Mouse (Mus musculus) neural tube, embryonic 14.5 days (tissue): ENCODE measurements at regions not wholly inside any gene's neighbourhood (a gene's known extent, or its start where the extent isn't known, plus 50 kb on each side); places are given as distances from the start of the nearest gene placed in this dataset.
"Not testable (repeated sequence)": the region's sequence is repeated elsewhere in the genome, so short reads cannot be mapped to it uniquely, and the experiment has no call there.

ENCODE experiments used
- ATAC-seq: fragments of 200-750 bp; cut with Nextera tagmentation; 2 replicates; pipeline ENCODE4 v1.8.0; 2017; ENCODE audit warnings: low read depth, mild to moderate bottlenecking, moderate TSS enrichment, moderate library complexity
- H3K27ac ChIP-seq: fragments of 300-500 bp; sonication (generic); 2 replicates; pipeline ENCODE4 v1.5.1; 2014; ENCODE audit warnings: low read depth, mild to moderate bottlenecking, control low read depth, low read length, moderate library complexity, mixed read lengths
- H3K27me3 ChIP-seq: fragments of 300-500 bp; sonication (generic); 2 replicates; pipeline ENCODE4 v1.6.1; 2014; ENCODE audit warnings: low read length; ENCODE audit not compliant: control insufficient read depth, insufficient read depth
- H3K36me3 ChIP-seq: fragments of 300-500 bp; sonication (generic); 2 replicates; pipeline ENCODE4 v1.6.1; 2014; ENCODE audit warnings: low read length, mixed read lengths; ENCODE audit not compliant: control insufficient read depth, insufficient read depth
- H3K4me1 ChIP-seq: fragments of 300-500 bp; sonication (generic); 2 replicates; pipeline ENCODE4 v1.6.1; 2014; ENCODE audit warnings: low read length; ENCODE audit not compliant: control insufficient read depth, insufficient read depth
- H3K4me2 ChIP-seq: fragments of 300-500 bp; sonication (generic); 2 replicates; pipeline ENCODE4 v1.6.1; 2014; ENCODE audit warnings: mild to moderate bottlenecking, low read depth, low read length, control low read depth
- H3K4me3 ChIP-seq: fragments of 300-500 bp; sonication (generic); 2 replicates; pipeline ENCODE4 v1.5.1; 2014; ENCODE audit warnings: low read depth, low read length, control low read depth, mixed read lengths
- H3K9ac ChIP-seq: fragments of 300-500 bp; sonication (generic); replicated peaks from 2 replicates; pipeline ENCODE4 v1.6.1; 2014; ENCODE audit warnings: low read depth, mild to moderate bottlenecking, control low read depth, low read length, mixed read lengths
- H3K9me3 ChIP-seq: fragments of 300-500 bp; sonication (generic); 2 replicates; pipeline ENCODE4 v1.6.1; 2016; ENCODE audit warnings: low read length; ENCODE audit not compliant: control insufficient read depth
- WGBS: fragments of 180-500 bp; shearing (Covaris S2); extraction: QIAGEN DNeasy Blood & Tissue Kit; methylation state at CpG from one replicate; pipeline ENCODE4 v1.1.7; 2014; 5-methylcytosine and 5-hydroxymethylcytosine counted together

DNA sequence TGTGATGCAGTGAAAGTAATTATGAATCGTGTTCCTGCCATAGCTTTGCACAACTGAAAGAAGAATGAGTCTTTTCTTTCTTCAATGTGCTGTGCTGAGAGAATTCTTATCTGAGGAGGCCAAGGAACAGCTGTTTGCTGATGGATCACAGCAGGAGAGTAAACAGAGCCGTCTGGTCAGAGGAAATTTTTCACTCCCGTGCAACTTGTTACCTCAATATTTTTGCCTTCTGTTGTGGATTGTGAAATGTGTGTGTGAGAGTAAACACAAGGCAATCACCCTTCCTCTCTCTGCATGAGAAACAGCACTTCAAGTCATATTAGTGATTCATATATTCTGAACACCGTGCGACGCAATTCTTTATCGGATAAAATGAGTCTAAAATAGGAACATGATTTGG, 171.9 kb downstream of the Epm2a start:
- H3K36me3 ChIP-seq, result no peaks in the 10 kb centered on the region
- ATAC-seq, result no peak
- H3K27ac ChIP-seq, result no peak overlapping the region
- WGBS, result 69% methylated on average over 7 of the region's 7 CpGs
- no peak overlapping the region for H3K9ac ChIP-seq
- H3K4me3 ChIP-seq, result no peak overlapping the region
- no peaks in the 10 kb centered on the region for H3K4me1 ChIP-seq
- no peaks in the 10 kb centered on the region for H3K27me3 ChIP-seq
- H3K9me3 ChIP-seq, result no peaks in the 10 kb centered on the region
- H3K4me2 ChIP-seq, result no peak overlapping the region

DNA sequence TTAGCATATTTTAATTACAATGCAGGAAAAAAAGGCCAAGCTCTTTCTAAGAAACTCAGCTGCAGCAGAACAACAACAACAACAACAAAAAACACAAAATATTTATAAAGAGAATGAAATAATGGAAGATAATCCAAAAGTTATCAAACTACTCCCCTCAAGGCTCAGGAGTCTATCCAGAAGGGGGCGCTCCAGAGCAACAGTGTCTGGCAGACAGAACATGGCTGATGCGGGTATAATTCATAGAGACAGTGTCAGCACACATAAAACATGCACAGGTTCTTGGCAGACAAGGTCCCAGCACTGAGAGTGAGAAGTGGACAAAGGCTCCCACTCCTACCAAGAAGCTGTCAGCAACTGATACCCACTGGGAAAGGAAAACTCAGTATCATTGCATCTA, 173.9 kb downstream of the Epm2a start:
- no peaks in the 10 kb centered on the region for H3K27me3 ChIP-seq
- no peaks in the 10 kb centered on the region for H3K36me3 ChIP-seq
- no peak overlapping the region for H3K4me2 ChIP-seq
- H3K9me3 ChIP-seq, result no peaks in the 10 kb centered on the region
- H3K9ac ChIP-seq, result no peak overlapping the region
- WGBS, result 55% methylated on average over 2 of the region's 2 CpGs
- no peak for ATAC-seq
- no peak overlapping the region for H3K27ac ChIP-seq
- no peaks in the 10 kb centered on the region for H3K4me1 ChIP-seq
- H3K4me3 ChIP-seq, result no peak overlapping the region

GRCm38 (mm10) chr10:11531343-11531742, 188.1 kb downstream of the Epm2a start:
- no peak overlapping the region for H3K27ac ChIP-seq
- no peaks in the 10 kb centered on the region for H3K9me3 ChIP-seq
- H3K36me3 ChIP-seq, result no peaks in the 10 kb centered on the region
- H3K4me1 ChIP-seq, result no peaks in the 10 kb centered on the region
- no peak overlapping the region for H3K4me2 ChIP-seq
- ATAC-seq, result no peak
- WGBS, result 86% methylated on average over 1 of the region's 1 CpGs
- H3K4me3 ChIP-seq, result no peak overlapping the region
- H3K27me3 ChIP-seq, result no peaks in the 10 kb centered on the region
- no peak overlapping the region for H3K9ac ChIP-seq

DNA sequence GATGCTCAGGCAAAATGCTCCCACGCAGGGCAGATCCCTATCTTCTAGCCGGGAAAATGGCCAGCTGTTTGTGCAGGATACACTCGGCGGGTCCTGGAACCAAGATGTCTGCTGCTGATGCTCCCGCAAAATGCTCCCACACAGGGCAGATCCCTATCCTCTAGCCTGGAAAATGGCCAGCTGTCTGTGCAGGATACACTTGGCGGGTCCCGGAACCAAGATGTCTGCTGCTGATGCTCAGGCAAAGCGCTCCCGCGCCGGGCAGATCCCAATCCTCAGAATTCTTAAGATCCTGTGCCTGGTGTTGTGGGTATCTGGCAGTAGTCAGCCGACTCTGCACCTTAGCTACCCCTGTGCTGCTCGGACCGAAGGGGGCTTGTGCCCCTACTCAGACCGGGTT, 212.2 kb downstream of the Epm2a start:
- not testable (repeated sequence) for H3K4me2 ChIP-seq, H3K36me3 ChIP-seq, H3K27ac ChIP-seq, H3K4me1 ChIP-seq, H3K27me3 ChIP-seq, ATAC-seq, H3K9me3 ChIP-seq, H3K9ac ChIP-seq, H3K4me3 ChIP-seq
- 92% methylated on average over 15 of the region's 15 CpGs for WGBS

DNA sequence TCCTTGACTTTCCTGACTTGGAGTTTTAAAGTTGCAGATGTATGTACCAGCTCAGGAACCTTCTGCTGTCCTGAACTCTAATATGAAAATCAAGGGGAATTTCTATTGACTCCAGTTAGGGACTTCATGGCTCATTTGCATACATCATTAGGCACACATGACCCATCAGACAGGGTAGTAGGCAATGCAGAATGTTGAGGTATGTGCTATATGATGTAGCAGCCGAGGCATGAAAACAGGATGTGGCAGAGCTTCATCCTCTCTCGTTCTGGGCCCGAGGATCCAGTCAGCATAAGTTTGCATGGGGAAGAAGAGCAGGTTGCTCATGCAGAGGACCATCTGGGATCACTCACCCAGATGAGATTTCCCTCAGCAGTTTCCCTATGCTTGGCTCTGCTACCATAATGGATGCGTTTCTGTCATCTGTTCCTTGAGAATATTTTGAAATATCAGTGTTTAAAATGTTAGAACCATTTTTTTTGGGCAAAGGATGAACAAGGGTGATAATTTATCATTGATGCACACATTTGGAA, 227.4 kb downstream of the Epm2a start:
- H3K9ac ChIP-seq, result no peak overlapping the region
- H3K27ac ChIP-seq, result no peak overlapping the region
- H3K27me3 ChIP-seq, result no peaks in the 10 kb centered on the region
- H3K4me1 ChIP-seq, result no peaks in the 10 kb centered on the region
- no peaks in the 10 kb centered on the region for H3K36me3 ChIP-seq
- no peaks in the 10 kb centered on the region for H3K9me3 ChIP-seq
- 86% methylated on average over 4 of the region's 4 CpGs for WGBS
- H3K4me2 ChIP-seq, result no peak overlapping the region
- no peak for ATAC-seq
- H3K4me3 ChIP-seq, result no peak overlapping the region

DNA sequence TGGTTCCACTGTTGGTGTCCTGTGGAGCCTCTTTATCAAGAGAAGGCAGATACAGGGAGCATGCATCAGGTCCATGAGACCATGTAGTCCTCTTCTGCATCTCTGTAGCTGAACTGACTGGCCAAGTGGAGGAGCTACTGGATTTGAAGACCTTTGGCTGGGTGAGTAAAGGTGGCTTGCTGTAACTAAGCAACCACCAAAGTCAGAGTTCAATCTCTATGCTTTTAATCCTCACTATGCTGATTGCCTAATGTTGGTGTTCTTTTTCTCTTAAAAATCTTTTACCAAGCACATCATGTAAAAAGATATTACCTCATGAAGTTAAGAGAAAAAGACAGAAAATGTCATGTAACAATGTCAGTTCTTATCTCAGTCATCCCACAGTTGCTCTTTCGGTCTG, 265.2 kb downstream of the Epm2a start:
- H3K9ac ChIP-seq, result no peak overlapping the region
- no peak overlapping the region for H3K27ac ChIP-seq
- no peaks in the 10 kb centered on the region for H3K27me3 ChIP-seq
- no peak for ATAC-seq
- H3K4me3 ChIP-seq, result no peak overlapping the region
- H3K4me1 ChIP-seq, result no peaks in the 10 kb centered on the region
- 98% methylated on average over 1 of the region's 1 CpGs for WGBS
- no peaks in the 10 kb centered on the region for H3K36me3 ChIP-seq
- H3K4me2 ChIP-seq, result no peak overlapping the region
- no peaks in the 10 kb centered on the region for H3K9me3 ChIP-seq

DNA sequence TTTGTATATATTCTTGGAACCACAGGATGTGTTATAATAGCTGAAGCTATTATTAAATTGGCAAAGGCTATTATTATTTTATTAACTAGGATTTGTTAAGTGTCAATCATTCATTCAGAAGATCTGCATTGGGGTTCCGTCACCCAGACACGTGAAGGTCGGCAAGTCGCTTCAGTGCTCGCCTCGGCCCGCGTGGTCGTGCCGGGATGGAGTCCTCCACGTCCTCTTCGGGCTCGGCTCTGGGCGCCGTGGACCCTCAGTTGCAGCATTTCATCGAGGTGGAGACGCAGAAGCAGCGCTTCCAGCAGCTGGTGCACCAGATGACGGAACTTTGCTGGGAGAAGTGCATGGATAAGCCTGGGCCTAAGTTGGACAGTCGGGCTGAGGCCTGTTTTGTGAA, 265.9 kb downstream of the Epm2a start:
- not testable (repeated sequence) for H3K27me3 ChIP-seq, H3K9me3 ChIP-seq, ATAC-seq, H3K27ac ChIP-seq, H3K4me3 ChIP-seq, H3K4me2 ChIP-seq, H3K36me3 ChIP-seq, H3K4me1 ChIP-seq, H3K9ac ChIP-seq
- 96% methylated on average over 14 of the region's 20 CpGs for WGBS

DNA sequence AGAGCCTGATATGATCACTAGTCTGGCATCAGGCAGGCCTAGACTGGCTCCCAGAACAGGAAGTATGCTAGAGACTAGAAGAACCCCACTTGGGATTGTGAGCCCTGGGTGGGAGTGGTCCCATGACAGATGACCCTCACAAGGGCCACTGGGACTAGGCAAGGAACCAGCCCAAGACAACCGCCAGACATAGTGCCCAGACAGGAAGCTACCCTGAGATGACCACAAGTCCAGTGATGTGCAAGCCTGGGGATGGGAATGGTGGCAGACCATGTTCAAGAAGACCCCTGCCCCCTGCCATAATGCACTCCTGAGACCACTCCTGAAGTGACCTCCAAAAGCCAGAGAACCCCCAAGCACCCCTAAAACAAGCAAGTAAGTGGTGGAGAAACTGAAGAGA, 304.9 kb downstream of the Epm2a start:
- H3K27me3 ChIP-seq, result no peaks in the 10 kb centered on the region
- H3K27ac ChIP-seq, result no peak overlapping the region
- WGBS, result 94% methylated on average over 1 of the region's 1 CpGs
- H3K9me3 ChIP-seq, result no peaks in the 10 kb centered on the region
- no peak for ATAC-seq
- no peak overlapping the region for H3K4me3 ChIP-seq
- no peak overlapping the region for H3K9ac ChIP-seq
- no peaks in the 10 kb centered on the region for H3K36me3 ChIP-seq
- no peak overlapping the region for H3K4me2 ChIP-seq
- no peaks in the 10 kb centered on the region for H3K4me1 ChIP-seq

DNA sequence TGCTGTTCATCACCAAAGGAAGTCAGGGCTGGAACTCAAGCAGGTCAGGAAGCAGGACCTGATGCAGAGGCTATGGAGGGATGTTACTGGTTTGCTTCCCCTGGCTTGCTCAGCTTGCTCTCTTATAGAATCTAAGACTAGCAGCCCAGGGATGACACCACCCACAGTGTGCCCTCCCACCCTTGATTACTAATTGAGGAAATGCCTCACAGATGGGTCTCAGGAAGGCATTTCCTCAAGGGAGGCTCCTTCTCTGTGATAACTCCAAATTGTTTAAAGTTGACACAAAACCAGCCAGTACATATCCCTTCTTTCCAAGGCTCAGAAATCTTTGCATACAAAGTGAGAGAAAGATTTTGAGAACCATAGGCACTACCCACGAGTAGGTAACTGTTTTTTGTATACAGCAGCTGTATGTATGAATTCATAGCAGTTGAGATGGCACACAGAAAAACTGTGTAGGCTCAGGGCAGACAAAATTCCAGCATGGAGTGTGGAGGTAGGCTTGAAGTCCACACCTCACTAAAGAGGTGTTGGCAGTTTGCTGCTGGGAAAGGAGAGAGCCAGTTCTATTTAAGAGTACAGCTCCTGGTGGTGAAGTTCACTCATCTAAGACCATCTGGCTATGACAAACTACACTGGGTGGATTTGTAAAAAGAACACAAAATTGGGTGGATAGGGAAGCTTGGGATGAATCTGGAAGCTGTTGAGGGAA, 317.0 kb downstream of the Epm2a start:
- 47% methylated on average over 1 of the region's 1 CpGs for WGBS
- Histone ChIP-seq H3K36me3 (no peaks in the 10 kb centered on the region), H3K9me3 (no peaks in the 10 kb centered on the region), H3K27ac (no peak overlapping the region), H3K9ac (no peak overlapping the region), H3K4me2 (no peak overlapping the region), H3K27me3 (no peaks in the 10 kb centered on the region), H3K4me1 (no peaks in the 10 kb centered on the region), H3K4me3 (no peak overlapping the region)
- ATAC-seq, result no peak
